Mouse (Mus musculus): ENCODE results near the gene Adamts4. TPM values are rescaled to one million over a fixed set of nuclear protein-coding genes. Genes with fewer than 3 reads are reported as not detected.

Adamts4 gene
- not detected in 2 replicates for total RNA-seq (2023)

GRCm38 (mm10) chr1:171249913-171250600, at the start of gene Adamts4:
Gene Adamts4, plus strand, starts transcription at chr1:171250421.

GRCm38 (mm10) chr1:171213801-171214496, 36.3 kb upstream of the Adamts4 start, which contains the start of gene Nr1i3:
Gene Nr1i3, plus strand, starts transcription at chr1:171213970.

GRCm38 (mm10) chr1:171222238-171223155, 27.7 kb upstream of the Adamts4 start, which contains the start of gene Tomm40l:
Gene Tomm40l, minus strand, starts transcription at chr1:171222514.

GRCm38 (mm10) chr1:171224857-171225256, 25.4 kb upstream of the Adamts4 start, which contains the start of gene Apoa2:
Gene Apoa2, plus strand, starts transcription at chr1:171225054.

GRCm38 (mm10) chr1:171234126-171234525, 16.1 kb upstream of the Adamts4 start, which contains the start of gene Fcer1g:
Gene Fcer1g, minus strand, starts transcription at chr1:171234365.

GRCm38 (mm10) chr1:171250680-171251593, 716 bp downstream of the Adamts4 start, which contains the start of gene Ndufs2:
Gene Ndufs2, minus strand, starts transcription at chr1:171251388.

GRCm38 (mm10) chr1:171269848-171270572, 19.8 kb downstream of the Adamts4 start, which contains the start of gene B4galt3:
Gene B4galt3, plus strand, starts transcription at chr1:171270328.

GRCm38 (mm10) chr1:171280916-171281527, 30.8 kb downstream of the Adamts4 start, which contains the start of gene Ppox:
Gene Ppox, minus strand, starts transcription at chr1:171281186.

GRCm38 (mm10) chr1:171287136-171288081, 37.2 kb downstream of the Adamts4 start, which contains the start of gene Usp21:
Gene Usp21, minus strand, starts transcription at chr1:171287991.

GRCm38 (mm10) chr1:171294298-171295062, 44.3 kb downstream of the Adamts4 start, which contains the start of gene Ufc1:
Gene Ufc1, minus strand, starts transcription at chr1:171295024.

Other genes starting within 250 kb of the Adamts4 start
- 59.5 and 102 TPM in 2 replicates for gene Fcgr4, start 231.5 kb upstream of the Adamts4 start, total RNA-seq (2023)
- 422 and 510 TPM in 2 replicates for gene Fcgr3, start 185.5 kb upstream of the Adamts4 start, total RNA-seq (2023)
- gene Cfap126, start 136.5 kb upstream of the Adamts4 start, total RNA-seq (2023), result 0.91 TPM in 1 of 2 replicates, not detected in the other
- gene Sdhc, start 99.8 kb upstream of the Adamts4 start, total RNA-seq (2023), result 70.1 and 76.7 TPM in 2 replicates
- not detected in 2 replicates for gene Mpz, start 99.7 kb upstream of the Adamts4 start, total RNA-seq (2023)
- gene Pcp4l1, start 54.2 kb upstream of the Adamts4 start, total RNA-seq (2023), result 0.25 and 0.38 TPM in 2 replicates
- gene Nr1i3, start 36.5 kb upstream of the Adamts4 start, total RNA-seq (2023), result not detected in 2 replicates
- gene Tomm40l, start 27.9 kb upstream of the Adamts4 start, total RNA-seq (2023), result 7.2 and 11.8 TPM in 2 replicates
- gene Apoa2, start 25.4 kb upstream of the Adamts4 start, total RNA-seq (2023), result not detected in 2 replicates
- gene Fcer1g, start 16.1 kb upstream of the Adamts4 start, total RNA-seq (2023), result 1,184 and 1,203 TPM in 2 replicates
- gene Ndufs2, start 967 bp downstream of the Adamts4 start, total RNA-seq (2023), result 68.8 and 134 TPM in 2 replicates
- gene B4galt3, start 19.9 kb downstream of the Adamts4 start, total RNA-seq (2023), result 115 and 168 TPM in 2 replicates
- gene Ppox, start 30.8 kb downstream of the Adamts4 start, total RNA-seq (2023), result 64.8 and 86.5 TPM in 2 replicates
- gene Usp21, start 37.6 kb downstream of the Adamts4 start, total RNA-seq (2023), result 27.7 and 31.0 TPM in 2 replicates
- 40.6 and 41.8 TPM in 2 replicates for gene Ufc1, start 44.6 kb downstream of the Adamts4 start, total RNA-seq (2023)
- 17.9 and 25.5 TPM in 2 replicates for gene Dedd, start 78.7 kb downstream of the Adamts4 start, total RNA-seq (2023)
- gene Nit1, start 95.2 kb downstream of the Adamts4 start, total RNA-seq (2023), result 15.9 and 16.3 TPM in 2 replicates
- gene Pfdn2, start 95.2 kb downstream of the Adamts4 start, total RNA-seq (2023), result 39.2 and 40.6 TPM in 2 replicates
- gene Klhdc9, start 110.4 kb downstream of the Adamts4 start, total RNA-seq (2023), result not detected in 2 replicates
- 1.1 and 1.6 TPM in 2 replicates for gene Nectin4, start 119.7 kb downstream of the Adamts4 start, total RNA-seq (2023)
- gene Arhgap30, start 138.5 kb downstream of the Adamts4 start, total RNA-seq (2023), result 268 and 358 TPM in 2 replicates
- 111 and 118 TPM in 2 replicates for gene Usf1, start 160.9 kb downstream of the Adamts4 start, total RNA-seq (2023)
- 1.6 and 2.3 TPM in 2 replicates for gene Tstd1, start 168.5 kb downstream of the Adamts4 start, total RNA-seq (2023)
- gene F11r, start 187.1 kb downstream of the Adamts4 start, total RNA-seq (2023), result 1.2 TPM in 2 replicates

Measured in neutrophil, adult 65 days (primary cell).